Mouse (Mus musculus) cerebellum, postnatal 4 days (tissue): Measurements from ENCODE around the gene N4bp2l1.
"Not testable (repeated sequence)": the region's sequence is repeated elsewhere in the genome, so short reads cannot be mapped to it uniquely, and the experiment has no call there.

ENCODE experiments used
- DNase-seq, 2 experiments: peaks; one replicate each; pipeline ENCODE4 v3.0.0; 2022; ENCODE audit warnings: low spot score in 2 of 2, mixed read lengths in 1 of 2

Gene N4bp2l1

DNA sequence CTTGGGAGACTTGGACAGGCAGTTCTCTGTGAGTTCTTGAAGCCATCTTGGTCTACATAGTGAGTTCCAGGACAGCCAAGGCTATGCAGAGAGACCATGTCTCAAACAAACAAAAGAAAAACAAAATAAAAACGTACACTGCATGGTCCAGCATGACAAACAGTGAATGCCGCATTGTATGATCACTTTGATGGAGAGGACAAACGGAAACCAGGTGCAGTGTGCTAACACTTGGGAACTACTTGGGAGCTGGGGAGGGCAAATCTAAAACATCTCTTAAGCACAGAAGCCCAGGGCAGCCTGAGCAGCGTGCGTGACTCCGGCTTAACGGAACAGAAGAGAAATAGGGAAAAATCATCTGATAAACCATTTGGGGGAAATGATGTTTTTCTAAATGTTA, at the start of gene N4bp2l1:
N4bp2l1 (minus strand) TSS at position 101 of the 400 bp plus-strand sequence.
- no peak for DNase-seq

DNA sequence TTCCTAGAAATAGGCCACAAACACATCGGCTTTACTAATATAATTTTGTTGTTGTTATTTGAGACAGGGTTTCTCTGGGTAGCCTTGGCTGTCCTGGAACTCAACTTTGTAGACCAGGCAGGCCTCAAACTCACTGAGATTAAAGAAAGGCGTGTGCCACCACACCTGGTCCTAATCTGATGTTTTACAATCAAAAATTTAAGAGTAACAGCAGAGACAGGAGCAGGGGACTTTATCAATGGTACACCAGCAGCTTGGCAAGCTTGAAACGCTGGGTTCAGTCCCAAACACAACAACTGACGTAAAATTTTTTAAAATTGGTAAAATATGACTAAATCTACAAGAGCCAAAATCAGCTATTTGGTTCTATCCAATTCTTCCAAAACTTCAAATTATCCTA, 47.9 kb upstream of the N4bp2l1 start:
- no peak for DNase-seq

GRCm38 (mm10) chr5:150643390-150643789, 46.4 kb upstream of the N4bp2l1 start:
- not testable (repeated sequence) for DNase-seq

DNA sequence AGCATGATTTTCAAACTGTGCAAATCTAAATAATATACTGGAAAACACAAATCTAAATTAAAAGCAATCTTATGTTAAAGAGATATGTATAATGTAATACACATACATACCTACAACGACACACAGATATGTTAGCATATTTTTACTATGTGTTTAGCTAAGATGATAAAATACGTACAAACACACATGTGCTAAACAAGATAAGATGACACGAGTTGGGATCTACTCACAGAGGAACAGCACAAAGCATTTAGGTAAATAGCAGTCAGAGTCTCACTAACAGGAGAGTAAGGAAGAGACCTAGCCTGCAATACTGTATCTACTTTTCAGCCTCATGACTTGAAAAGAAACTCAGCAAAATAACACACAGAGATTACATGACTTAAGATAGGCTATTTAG, 44.5 kb upstream of the N4bp2l1 start:
- DNase-seq = no peak

GRCm38 (mm10) chr5:150629692-150630091, 32.7 kb upstream of the N4bp2l1 start:
- no peak for DNase-seq

DNA sequence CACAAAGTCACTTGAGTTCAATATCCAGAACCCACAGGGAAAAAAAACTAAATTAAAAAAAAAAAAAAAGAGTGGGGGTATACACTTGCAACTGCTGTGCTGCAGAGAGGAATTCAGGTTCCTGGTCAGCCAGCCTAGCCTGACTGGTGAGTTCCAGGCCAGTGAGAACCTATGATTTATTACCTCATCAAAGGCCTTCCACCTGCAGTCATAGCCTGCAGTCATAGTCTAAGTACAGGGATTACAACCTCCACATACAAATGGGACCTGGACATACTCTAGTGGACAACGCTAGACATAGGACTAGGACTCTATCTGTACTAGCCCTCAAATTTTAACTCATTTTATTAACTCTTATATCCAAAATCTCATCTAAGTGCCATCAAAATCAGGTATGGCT, 32.3 kb upstream of the N4bp2l1 start:
- no peak for DNase-seq

DNA sequence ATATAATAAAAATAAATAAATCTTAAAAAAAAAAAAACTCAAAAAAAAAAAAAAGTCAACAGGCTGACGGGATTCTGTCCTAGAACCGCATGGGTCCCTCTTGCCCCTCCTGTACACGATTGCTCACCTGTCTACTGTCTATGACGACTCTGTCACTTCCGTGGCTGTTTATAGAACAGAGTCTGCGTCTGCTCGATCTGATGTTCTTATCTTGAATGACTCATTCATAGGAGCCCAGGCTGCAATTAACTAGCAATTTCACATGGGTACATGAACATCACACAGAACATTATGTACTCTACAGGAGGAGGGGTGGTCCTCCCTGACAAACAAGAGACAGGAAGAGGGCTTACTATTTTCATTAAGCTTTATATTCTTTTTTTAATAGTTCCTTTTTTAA, 28.5 kb upstream of the N4bp2l1 start:
- DNase-seq = no peak

GRCm38 (mm10) chr5:150622792-150623191, 25.8 kb upstream of the N4bp2l1 start:
- DNase-seq = no peak

- no peak for DNase-seq
Measured at GRCm38 (mm10) chr5:150621592-150621991, 24.6 kb upstream of the N4bp2l1 start.

- no peak for DNase-seq
Measured at GRCm38 (mm10) chr5:150620588-150621135, 23.7 kb upstream of the N4bp2l1 start.

GRCm38 (mm10) chr5:150618599-150619355, 21.8 kb upstream of the N4bp2l1 start:
- DNase-seq = no peak

DNA sequence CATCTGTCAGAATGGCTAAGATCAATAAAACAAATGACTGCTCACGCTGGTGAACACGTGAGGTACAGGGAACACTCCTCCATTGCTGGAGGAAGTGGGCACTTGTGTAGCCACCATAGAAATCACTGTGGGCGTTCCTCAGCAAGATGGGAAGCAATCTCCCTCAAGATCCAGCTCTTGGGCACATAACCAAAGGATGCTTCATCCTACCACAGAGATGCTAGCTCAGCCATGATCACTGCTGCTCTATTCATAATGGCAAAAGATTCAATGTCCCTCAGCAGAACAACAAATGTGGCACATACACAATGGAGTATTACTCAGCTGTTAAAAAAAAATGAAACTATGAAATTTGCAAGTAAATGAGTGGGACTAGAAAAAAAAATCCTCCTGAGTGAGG, 19.7 kb upstream of the N4bp2l1 start:
- no peak for DNase-seq

DNA sequence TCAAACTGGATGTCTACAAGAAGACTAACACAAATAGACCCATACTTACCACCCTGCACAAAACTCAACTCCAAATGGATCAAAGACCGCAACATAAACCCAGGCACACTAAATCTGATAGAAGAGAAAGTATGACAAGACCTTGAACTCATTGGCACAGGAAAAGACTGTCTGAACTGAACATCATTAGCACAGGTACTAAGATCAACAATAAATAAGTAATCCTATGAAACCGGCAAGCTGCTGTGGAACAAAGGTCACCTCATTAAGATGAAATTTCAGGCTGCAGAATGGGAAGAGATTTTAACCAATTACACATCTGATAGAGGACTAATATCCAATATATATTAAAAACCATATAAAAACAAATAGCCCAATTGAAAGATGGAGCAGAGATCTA, 19.2 kb upstream of the N4bp2l1 start:
- no peak for DNase-seq

DNA sequence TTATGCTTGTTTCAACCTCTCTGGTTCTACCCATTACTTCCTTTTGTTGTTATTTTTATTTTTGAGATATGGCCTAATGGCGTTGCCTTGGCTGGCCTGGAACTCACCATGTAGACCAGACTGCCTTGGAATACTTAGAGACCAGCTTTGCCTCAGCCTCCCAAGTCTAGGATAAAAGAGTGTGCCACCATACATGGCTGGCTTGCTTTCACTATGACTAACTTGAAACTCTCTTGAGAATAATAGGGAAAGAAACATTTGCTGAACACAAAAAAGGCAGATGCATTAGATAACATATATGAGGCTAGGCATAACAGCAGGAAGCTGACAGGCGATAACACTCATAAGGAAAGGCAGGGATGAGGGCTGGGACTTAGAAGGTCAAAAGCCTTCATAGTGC, 17.1 kb upstream of the N4bp2l1 start:
- no peak for DNase-seq

DNA sequence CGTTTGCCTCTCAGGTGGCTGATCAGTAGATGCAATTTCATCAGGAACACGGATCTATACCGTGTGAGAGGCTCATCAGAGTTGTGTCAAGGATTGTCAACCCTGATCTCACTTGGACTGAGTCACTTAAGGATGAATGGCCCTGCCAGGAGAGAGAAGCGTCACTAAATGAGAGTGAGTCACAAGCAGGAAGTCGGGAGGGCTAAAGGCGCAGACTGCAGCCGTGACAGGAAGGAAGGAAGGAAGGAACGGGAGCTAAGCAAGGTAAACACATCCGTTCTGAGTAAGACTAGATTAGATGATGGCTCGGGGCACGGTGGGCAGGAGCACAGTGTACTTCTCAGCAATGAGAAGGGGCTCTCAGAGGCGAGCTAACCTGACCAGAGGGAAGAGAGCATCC, 14.7 kb upstream of the N4bp2l1 start:
- no peak for DNase-seq

- no peak for DNase-seq
Measured at GRCm38 (mm10) chr5:150611136-150611535, 14.1 kb upstream of the N4bp2l1 start.

GRCm38 (mm10) chr5:150607631-150608030, 10.6 kb upstream of the N4bp2l1 start:
- DNase-seq = no peak

GRCm38 (mm10) chr5:150606131-150606530, 9.1 kb upstream of the N4bp2l1 start:
- no peak for DNase-seq

- no peak for DNase-seq
Measured at GRCm38 (mm10) chr5:150601441-150602230, 4.6 kb upstream of the N4bp2l1 start.

DNA sequence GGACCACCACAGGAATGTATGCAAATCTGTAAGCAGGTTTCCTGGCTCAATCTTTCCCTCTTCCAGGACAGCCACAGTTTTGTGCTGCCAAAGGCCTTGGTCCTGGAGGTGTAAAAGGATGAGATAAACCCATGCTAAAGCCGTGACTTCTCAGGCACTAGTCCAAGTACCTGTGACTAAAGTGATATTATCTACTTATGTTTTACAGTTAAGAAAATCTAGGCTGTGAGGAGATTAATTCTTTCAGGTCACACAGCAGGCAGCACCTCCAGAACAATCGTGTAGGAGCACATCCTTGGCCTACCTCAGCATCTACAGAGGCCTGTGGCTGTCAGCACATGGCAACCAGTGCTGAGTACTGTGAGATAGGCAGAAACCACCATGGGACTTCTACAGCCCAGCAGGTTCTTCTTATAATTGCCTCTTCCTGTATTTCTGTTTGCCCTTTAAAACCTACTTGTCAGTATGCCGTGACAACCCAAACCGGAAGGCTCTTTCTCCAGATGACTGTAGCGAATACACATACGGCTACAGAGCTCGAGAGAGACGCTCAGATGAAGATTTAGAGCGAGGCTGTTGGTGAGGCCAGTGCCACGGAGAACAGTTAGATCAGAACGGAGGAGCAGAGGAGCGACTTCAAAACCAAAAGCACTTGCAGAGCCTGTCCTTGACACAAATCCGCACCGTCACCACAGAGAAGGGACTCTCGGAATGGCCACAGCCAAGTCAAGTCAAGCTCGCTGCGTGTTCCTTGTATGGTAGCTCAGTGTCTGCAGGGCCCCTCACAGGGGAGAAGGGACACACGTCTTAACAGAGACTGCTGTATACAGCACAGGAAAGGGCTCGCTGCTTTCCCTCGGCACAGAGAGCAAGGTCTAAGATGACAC, 3.8 kb upstream of the N4bp2l1 start:
- no peak for DNase-seq
